Mouse (Mus musculus) limb, embryonic 14.5 days (tissue): ENCODE data around the gene Capn11. TPM values are rescaled to one million over a fixed set of nuclear protein-coding genes. Genes with fewer than 3 reads are reported as not detected.

Experiments used
- ATAC-seq: fragments of 200-750 bp; cut with Nextera tagmentation; 2 replicates; pipeline ENCODE4 v1.8.0; 2017; ENCODE audit warnings: low read depth, moderate number of reproducible peaks, moderate TSS enrichment; ENCODE audit not compliant: low FRiP score
- DNase-seq: peaks from one replicate; pipeline ENCODE4 v3.0.0-alpha.2; 2015; ENCODE audit warnings: low spot score
- H3K27ac ChIP-seq: fragments of 300-500 bp; sonication (generic); replicated peaks from 2 replicates; pipeline ENCODE4 v1.5.1; 2014; ENCODE audit warnings: low read depth, mild to moderate bottlenecking, low read length, moderate library complexity, mixed read lengths
- H3K27me3 ChIP-seq: fragments of 300-500 bp; sonication (generic); 2 replicates; pipeline ENCODE4 v1.6.1; 2014; ENCODE audit warnings: low read length, mixed read lengths; ENCODE audit not compliant: control insufficient read depth, insufficient read depth
- H3K36me3 ChIP-seq: fragments of 300-500 bp; sonication (generic); 2 replicates; pipeline ENCODE4 v1.6.1; 2014; ENCODE audit warnings: mild to moderate bottlenecking, low read length, moderate library complexity, mixed read lengths; ENCODE audit not compliant: control insufficient read depth, insufficient read depth
- H3K4me1 ChIP-seq: fragments of 300-500 bp; sonication (generic); 2 replicates; pipeline ENCODE4 v1.6.1; 2014; ENCODE audit warnings: antibody characterized with exemption, low read length, mixed read lengths; ENCODE audit not compliant: control insufficient read depth, insufficient read depth
- H3K4me2 ChIP-seq: fragments of 300-500 bp; sonication (generic); replicated peaks from 2 replicates; pipeline ENCODE4 v1.6.1; 2014; ENCODE audit warnings: low read depth, mild to moderate bottlenecking, low read length, moderate library complexity; ENCODE audit not compliant: severe bottlenecking
- H3K4me3 ChIP-seq: fragments of 300-500 bp; sonication (generic); replicated peaks from 2 replicates; pipeline ENCODE4 v1.5.1; 2014; ENCODE audit warnings: low read length
- H3K9ac ChIP-seq: fragments of 300-500 bp; sonication (generic); 2 replicates; pipeline ENCODE4 v1.6.1; 2014; ENCODE audit warnings: mild to moderate bottlenecking, low read depth, low read length, moderate library complexity; ENCODE audit not compliant: severe bottlenecking
- H3K9me3 ChIP-seq: fragments of 300-500 bp; sonication (generic); 2 replicates; pipeline ENCODE4 v1.6.1; 2016; ENCODE audit warnings: low read length; ENCODE audit not compliant: control insufficient read depth
- POLR2A ChIP-seq: fragments of 200-500 bp; IDR thresholded peaks from 2 replicates; pipeline ENCODE4 v1.8.0; 2012; ENCODE audit warnings: inconsistent platforms, mild to moderate bottlenecking, moderate library complexity, borderline replicate concordance; ENCODE audit not compliant: insufficient read depth, insufficient read length; ENCODE audit errors: extremely low read depth
- WGBS: fragments of 180-500 bp; shearing (Covaris S2); extraction: QIAGEN DNeasy Blood & Tissue Kit; methylation state at CpG from one replicate; pipeline ENCODE4 v1.1.7; 2014; 5-methylcytosine and 5-hydroxymethylcytosine counted together
- polyA plus RNA-seq, 2 experiments: library from polyadenylated mRNA; depleted of rRNA in 1 of 2; stranded (reverse) in 1 of 2; unstranded in 1 of 2; fragments of >200 nt; fragmentation: Nextera tagmentation in 1 of 2; extraction: Ambion mirVana in 1 of 2; gene quantifications; 2 replicates each; pipeline versions ENCODE4 v1.2.1 to v1.2.3; 2012 to 2014

The Capn11 gene
- polyA plus RNA-seq, 2 experiments = 0.03 TPM; not detected in 1

- no peak for TF ChIP-seq POLR2A
- H3K9ac ChIP-seq = no peak overlapping the region
- no peak overlapping the region for H3K4me2 ChIP-seq
- DNase-seq = no peak
- ATAC-seq = no peak
- H3K27me3 ChIP-seq = no peaks in the 10 kb centered on the region
- no peaks in the 10 kb centered on the region for H3K9me3 ChIP-seq
- H3K4me3 ChIP-seq = no peak overlapping the region
- H3K36me3 ChIP-seq = peaks cover 5% of the 10 kb centered on the region
- H3K27ac ChIP-seq = no peak overlapping the region
- H3K4me1 ChIP-seq = no peaks in the 10 kb centered on the region
- WGBS = 24% methylated on average over 5 of the region's 6 CpGs
Observed at GRCm38 (mm10) chr17:45655820-45656219, 3.3 kb downstream of the Capn11 start.

DNA sequence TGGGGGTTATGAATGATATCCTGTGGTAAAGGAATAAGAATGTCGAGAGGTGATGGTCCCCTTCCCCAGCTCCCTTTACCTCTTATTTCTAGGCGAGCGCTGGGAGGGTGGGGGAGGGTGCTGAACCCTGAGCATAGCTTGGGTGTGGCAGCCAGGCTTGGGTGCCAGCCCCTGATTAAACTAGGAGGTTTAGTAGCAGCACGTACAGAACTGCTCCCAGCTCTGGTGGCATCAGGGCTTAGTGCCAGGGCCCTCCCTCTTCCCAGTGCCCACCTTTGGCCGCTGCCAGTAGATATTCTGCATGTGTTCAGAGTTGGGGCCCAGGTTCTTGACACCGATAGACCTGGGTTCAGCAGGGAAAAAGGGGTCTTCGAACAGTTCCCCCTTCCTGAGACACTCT, 5.9 kb downstream of the Capn11 start:
- H3K4me2 ChIP-seq = no peak overlapping the region
- no peaks in the 10 kb centered on the region for H3K27me3 ChIP-seq
- no peak overlapping the region for H3K9ac ChIP-seq
- no peak for ATAC-seq
- H3K27ac ChIP-seq = no peak overlapping the region
- DNase-seq = no peak
- no peaks in the 10 kb centered on the region for H3K4me1 ChIP-seq
- TF ChIP-seq POLR2A = no peak
- H3K4me3 ChIP-seq = no peak overlapping the region
- no peaks in the 10 kb centered on the region for H3K36me3 ChIP-seq
- WGBS = 71% methylated on average over 7 of the region's 7 CpGs
- no peaks in the 10 kb centered on the region for H3K9me3 ChIP-seq

DNA sequence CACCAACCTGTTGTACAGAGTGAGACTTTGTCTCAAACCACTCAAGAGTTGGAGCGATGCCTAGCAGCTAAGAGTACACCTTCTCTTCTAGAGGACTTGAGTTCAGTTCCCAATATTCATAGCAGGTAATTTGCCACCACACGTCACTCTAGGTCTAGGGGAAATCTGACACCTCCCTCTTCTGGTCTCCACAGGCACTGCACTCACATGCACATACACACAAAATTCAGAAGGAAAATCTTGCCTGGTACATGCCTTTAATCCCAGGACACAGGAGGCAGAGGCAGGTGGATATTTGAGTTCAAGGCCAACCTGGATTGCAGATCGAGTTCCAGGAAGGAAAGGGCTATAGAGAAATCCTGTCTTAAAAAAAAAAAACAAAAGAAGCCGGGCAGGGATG, 14.9 kb downstream of the Capn11 start:
- 90% methylated on average over 4 of the region's 4 CpGs for WGBS
- H3K9me3 ChIP-seq = no peaks in the 10 kb centered on the region
- H3K9ac ChIP-seq = no peak overlapping the region
- DNase-seq (no peak), ATAC-seq (no peak)
- no peak overlapping the region for H3K4me3 ChIP-seq
- no peak overlapping the region for H3K4me2 ChIP-seq
- H3K4me1 ChIP-seq = no peaks in the 10 kb centered on the region
- no peak overlapping the region for H3K27ac ChIP-seq
- no peak for TF ChIP-seq POLR2A
- no peaks in the 10 kb centered on the region for H3K36me3 ChIP-seq
- H3K27me3 ChIP-seq = no peaks in the 10 kb centered on the region

DNA sequence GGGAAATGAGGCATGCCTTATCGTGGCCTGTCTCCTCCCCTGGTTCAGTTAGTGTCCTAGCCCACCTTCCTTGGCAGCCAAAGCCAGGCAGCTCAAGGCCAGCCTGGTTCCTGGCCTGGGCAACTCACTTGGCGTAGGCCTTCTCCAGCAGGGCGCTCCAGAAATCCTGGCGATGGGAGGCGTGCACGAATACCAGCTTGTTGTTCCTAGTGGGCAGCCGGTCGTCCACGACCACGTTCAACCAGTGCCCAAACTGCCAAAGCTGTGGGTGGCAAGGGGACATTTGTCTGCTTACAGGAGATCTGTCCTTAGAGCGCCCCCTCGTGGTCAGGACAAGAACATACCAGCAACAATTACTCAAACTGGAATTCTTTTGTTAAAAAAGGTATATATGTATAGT, 16.4 kb downstream of the Capn11 start:
- Histone ChIP-seq H3K4me1 (no peaks in the 10 kb centered on the region), H3K36me3 (no peaks in the 10 kb centered on the region), H3K27ac (no peak overlapping the region), H3K4me2 (no peak overlapping the region), H3K4me3 (no peak overlapping the region), H3K27me3 (no peaks in the 10 kb centered on the region), H3K9me3 (no peaks in the 10 kb centered on the region), H3K9ac (no peak overlapping the region)
- ATAC-seq (no peak), DNase-seq (peak; percentile 42)
- TF ChIP-seq POLR2A = no peak
- whole genome bisulfite sequencing = 28% methylated on average over 12 of the region's 12 CpGs

DNA sequence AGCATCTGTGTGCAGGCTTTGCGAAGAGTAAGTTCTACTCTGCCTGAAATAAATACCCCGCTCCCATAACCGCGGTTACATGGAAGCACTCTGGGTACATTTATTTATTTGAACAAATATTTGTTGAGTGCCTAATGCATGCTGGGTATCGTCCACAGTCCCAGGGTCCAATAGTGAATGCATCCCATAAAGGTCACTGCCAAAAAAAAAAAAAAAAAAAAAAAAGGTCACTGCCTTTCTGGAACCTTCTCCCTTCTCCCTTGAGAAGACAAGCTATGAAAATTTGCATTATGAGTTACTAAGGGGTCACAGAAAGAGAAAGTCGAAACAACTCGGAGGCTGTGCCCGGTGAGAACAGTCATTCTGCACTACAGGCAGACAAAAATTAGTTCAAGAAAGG, 17.1 kb downstream of the Capn11 start:
- H3K9ac ChIP-seq = no peak overlapping the region
- no peak overlapping the region for H3K27ac ChIP-seq

DNA sequence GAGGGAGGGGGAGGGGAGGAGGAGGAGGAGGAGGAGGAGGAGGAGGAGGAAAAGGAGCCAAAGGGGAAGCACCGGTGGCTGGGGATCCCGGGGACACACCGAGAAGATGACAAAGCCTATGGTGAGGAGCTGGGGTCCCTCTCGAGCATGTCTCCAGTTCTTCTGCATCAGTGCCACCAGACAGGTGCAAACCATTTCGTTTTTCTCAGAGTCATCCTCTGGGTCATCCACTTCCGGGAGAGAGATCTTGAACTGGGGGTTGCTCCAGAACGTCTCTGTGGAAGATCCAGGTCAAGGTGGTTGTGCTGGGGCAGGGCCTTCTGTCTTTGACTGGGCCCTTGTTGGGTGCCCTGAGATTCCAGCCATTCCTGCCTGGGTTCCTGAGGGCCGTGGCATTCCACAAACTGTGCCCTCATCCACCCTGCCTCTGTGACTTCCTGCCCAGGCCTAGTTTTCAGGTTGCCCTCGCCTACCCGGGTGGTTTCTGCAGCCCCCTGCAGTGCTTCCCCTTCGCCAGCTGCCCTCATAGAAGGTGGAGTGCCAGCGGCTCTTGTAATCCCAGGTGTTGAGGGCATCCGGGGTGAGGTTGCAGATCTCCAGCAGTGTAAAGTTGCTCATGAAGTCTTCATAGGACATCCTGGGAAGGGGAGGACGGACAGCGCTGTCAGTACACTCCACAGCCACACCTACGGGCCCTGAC, 20.4 kb downstream of the Capn11 start:
- H3K4me2 ChIP-seq = no peak overlapping the region
- TF ChIP-seq POLR2A = no peak
- no peaks in the 10 kb centered on the region for H3K27me3 ChIP-seq
- H3K4me1 ChIP-seq = no peaks in the 10 kb centered on the region
- no peaks in the 10 kb centered on the region for H3K9me3 ChIP-seq
- no peak overlapping the region for H3K27ac ChIP-seq
- H3K36me3 ChIP-seq = no peaks in the 10 kb centered on the region
- H3K4me3 ChIP-seq = no peak overlapping the region
- DNase-seq = no peak
- WGBS = 73% methylated on average over 15 of the region's 16 CpGs
- H3K9ac ChIP-seq = no peak overlapping the region
- no peak for ATAC-seq

More for the DNA sequence above, 17.1 kb downstream of the Capn11 start:
- H3K4me2 ChIP-seq = no peak overlapping the region
- DNase-seq = no peak
- WGBS = 90% methylated on average over 8 of the region's 8 CpGs
- H3K4me1 ChIP-seq = no peaks in the 10 kb centered on the region
- no peaks in the 10 kb centered on the region for H3K9me3 ChIP-seq
- no peak for TF ChIP-seq POLR2A
- no peaks in the 10 kb centered on the region for H3K36me3 ChIP-seq
- no peaks in the 10 kb centered on the region for H3K27me3 ChIP-seq
- ATAC-seq = no peak
- H3K4me3 ChIP-seq = no peak overlapping the region
